Mouse (Mus musculus): ENCODE results near the gene Crispld2.

DNA sequence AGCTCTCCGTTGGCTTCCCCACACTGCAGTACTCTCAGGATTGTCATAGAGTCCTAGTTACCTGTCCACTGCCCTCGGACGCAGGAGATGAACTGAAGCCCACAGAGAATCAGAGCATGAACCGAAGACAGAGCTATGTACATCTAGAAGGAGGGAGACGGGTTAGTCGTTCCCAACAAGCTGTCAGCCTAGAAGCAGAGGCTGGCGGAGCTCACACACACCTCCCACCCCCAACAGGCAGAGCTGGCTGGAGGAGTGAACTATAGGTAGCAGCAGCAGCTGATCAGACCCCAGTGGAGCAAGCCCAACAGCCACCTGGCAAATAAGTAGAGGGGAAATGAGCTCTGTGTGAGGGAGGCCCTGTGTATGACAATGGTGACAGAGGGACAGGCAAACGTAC lies 92.5 kb downstream of the Crispld2 start:
- TF ChIP-seq CTCF (conservative IDR thresholded peaks at IDR 0.05; ENCODE audit: low read length) = no peak
- no peak for TF ChIP-seq NANOG (IDR thresholded peaks at IDR 0.05; ENCODE audit: borderline replicate concordance, low read length)
